Mouse (Mus musculus): ENCODE data around the gene Cars2. TPM values are rescaled to one million over a fixed set of nuclear protein-coding genes. Genes with fewer than 3 reads are reported as not detected.
"Not testable (repeated sequence)": the region's sequence is repeated elsewhere in the genome, so short reads cannot be mapped to it uniquely, and the experiment has no call there.

Cars2 gene
- polyA plus RNA-seq, 1 experiment, result 19.0 TPM

DNA sequence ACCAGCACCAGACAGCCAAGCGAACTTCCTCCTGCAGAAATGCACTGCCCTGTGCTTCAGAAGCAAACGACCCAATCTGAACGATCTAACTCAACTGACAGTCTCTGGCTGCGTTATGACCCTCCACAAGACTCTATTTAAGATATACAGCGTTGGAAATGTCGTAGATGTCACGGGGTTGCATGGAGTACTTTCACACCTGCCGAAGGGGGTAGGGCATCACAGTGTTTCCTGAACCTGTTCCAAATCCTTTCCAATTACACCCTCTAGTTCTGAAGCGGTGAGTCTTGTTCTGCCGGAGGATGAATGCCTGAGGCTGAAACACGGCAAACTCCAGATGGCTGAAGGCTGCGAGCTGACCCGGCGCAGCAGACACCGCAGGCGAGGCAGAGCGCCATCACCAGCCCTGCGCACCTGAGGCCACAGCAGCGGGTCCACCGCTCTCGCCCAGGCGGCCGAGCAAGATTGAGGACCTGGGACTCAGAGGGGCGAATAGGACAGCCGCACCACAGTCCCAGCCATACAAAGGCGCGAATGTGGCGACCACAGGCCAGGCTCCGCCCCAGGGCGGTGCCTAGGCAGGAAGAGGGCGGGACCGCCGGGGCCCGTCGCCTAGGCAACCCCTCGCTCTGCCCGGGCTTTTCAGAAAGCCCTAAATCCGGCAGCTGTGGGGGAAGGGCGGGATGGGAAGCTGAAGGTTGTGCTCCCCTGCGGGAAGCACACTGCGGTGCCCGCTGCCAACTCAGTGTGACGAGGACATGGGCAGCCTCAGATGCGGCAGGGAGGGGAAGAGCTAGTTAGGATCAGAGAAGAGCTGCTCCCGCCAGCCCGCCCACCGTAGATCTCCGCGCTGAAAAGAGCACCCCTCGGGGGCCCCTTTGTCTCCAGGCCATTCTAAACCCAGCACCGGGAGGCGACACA lies 4.5 kb upstream of the Cars2 start, which contains the start of gene Ing1:
Gene Ing1, plus strand, starts transcription at position 773 of the 921 bp plus-strand sequence.
- H3K79me3 ChIP-seq (ENCODE audit: low read depth), result peaks cover 21% of the 10 kb centered on the region

DNA sequence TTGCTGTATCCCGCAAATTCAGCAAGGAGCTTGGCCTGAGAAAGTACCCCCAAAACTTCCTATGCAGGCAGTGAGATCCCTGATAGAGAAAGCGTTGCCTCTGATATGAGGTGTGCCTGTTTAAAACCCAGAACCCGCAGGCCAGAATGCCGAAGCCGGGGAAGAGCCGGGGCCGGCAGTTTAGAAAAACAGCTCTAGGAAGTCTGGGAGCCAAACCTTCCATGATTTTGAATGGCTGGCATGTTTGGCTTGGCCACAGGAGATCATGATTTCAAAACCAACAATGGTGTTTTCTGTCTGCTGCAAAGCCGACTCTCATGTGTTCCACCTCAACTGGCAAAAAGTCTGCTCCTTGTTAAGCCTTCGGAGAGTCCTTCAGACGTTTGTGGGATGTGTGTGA lies 1.8 kb upstream of the Cars2 start:
- H3K79me2 ChIP-seq (ENCODE audit: control insufficient read depth, insufficient read depth), result peaks cover 22% of the 10 kb centered on the region
- TF ChIP-seq MAX (IDR thresholded peaks at IDR 0.05), result no peak
- TF ChIP-seq CEBPB (IDR thresholded peaks at IDR 0.05; ENCODE audit: low read depth), result no peak
- TF ChIP-seq CTCF (IDR thresholded peaks at IDR 0.05; ENCODE audit: control insufficient read depth, insufficient read depth, insufficient read length), result no peak
- TF ChIP-seq MYOD1 (IDR thresholded peaks at IDR 0.05; ENCODE audit: control insufficient read depth, insufficient read length, low read depth), result no peak
- no peak for TF ChIP-seq FOSL1 (IDR thresholded peaks at IDR 0.05; ENCODE audit: insufficient read depth, low read length, poor library complexity, severe bottlenecking)
- no peak for TF ChIP-seq MYOG (IDR thresholded peaks at IDR 0.05; ENCODE audit: control insufficient read depth, extremely low read depth, insufficient read length)
- TF ChIP-seq USF1 (IDR thresholded peaks at IDR 0.05; ENCODE audit: low read depth), result no peak
- peaks cover 2% of the 10 kb centered on the region for H3K36me3 ChIP-seq (ENCODE audit: control insufficient read depth, insufficient read depth)
- H3K27me3 ChIP-seq (ENCODE audit: control insufficient read depth, insufficient read depth, insufficient read length), result no peaks in the 10 kb centered on the region
- H3K79me3 ChIP-seq (ENCODE audit: low read depth), result peaks cover 4% of the 10 kb centered on the region
- no peak overlapping the region for H3ac ChIP-seq (ENCODE audit: control insufficient read depth, insufficient read length, low read depth)
- H3K4me3 ChIP-seq (ENCODE audit: insufficient read depth, poor library complexity, severe bottlenecking), result no peak overlapping the region

More for the DNA sequence above, 4.5 kb upstream of the Cars2 start, which contains the start of gene Ing1:
- peak within 1 kb of the TSS; percentile 77 for H3ac ChIP-seq (ENCODE audit: control insufficient read depth, insufficient read length, low read depth)
- peak within 1 kb of the TSS; percentile 71 for H3K4me3 ChIP-seq (ENCODE audit: insufficient read depth, poor library complexity, severe bottlenecking)
- TF ChIP-seq MYOG (IDR thresholded peaks at IDR 0.05; ENCODE audit: control insufficient read depth, extremely low read depth, insufficient read length) (no peak), MAX (IDR thresholded peaks at IDR 0.05) (peak; percentile 59)
- H3K27me3 ChIP-seq (ENCODE audit: control insufficient read depth, insufficient read depth, insufficient read length), result no peaks in the 10 kb centered on the region
- peaks cover 32% of the 10 kb centered on the region for H3K79me2 ChIP-seq (ENCODE audit: control insufficient read depth, insufficient read depth)
- H3K36me3 ChIP-seq (ENCODE audit: control insufficient read depth, insufficient read depth), result no peaks in the 10 kb centered on the region

DNA sequence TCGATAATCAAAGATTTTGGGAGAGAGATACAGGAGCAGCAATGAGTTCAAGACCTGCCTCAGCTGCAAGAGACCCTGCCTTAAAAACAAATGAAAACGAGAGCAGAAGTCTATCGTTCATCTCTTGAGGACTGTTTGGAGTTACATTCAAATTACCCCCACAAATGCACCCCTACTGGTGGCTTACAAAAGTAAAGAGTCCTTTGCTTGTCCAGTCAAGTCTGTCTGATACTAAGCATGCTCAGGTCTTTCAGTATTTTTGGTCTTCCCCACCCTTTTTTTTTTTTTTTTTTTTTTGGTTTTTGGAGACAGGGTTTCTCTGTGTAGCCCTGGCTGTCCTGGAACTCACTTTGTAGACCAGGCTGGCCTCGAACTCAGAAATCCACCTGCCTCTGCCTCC lies 914 bp upstream of the Cars2 start:
- H3K79me3 ChIP-seq (ENCODE audit: low read depth); H3K4me3 ChIP-seq (ENCODE audit: insufficient read depth, poor library complexity, severe bottlenecking); H3K27me3 ChIP-seq (ENCODE audit: control insufficient read depth, insufficient read depth, insufficient read length): not testable (repeated sequence)

DNA sequence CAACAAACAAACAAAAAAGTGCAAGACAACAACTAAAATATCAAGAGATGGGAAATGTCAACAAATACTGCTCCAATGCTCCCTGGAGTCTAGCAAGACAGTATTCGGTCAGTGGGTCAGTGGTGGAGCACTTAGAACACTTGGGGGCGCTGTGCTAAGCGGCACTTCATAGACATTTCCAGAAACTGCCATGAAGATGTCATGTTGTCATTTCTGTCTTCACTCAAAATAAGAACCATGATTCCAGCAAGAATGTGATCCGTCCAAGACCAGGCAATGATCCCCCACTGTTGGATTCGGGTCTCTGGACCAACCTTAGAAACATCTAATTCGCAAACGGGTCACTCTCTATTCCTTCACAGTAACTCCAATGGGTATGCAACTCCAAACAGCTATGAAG lies 877 bp downstream of the Cars2 start:
- TF ChIP-seq MYOD1 (IDR thresholded peaks at IDR 0.05; ENCODE audit: control insufficient read depth, insufficient read length, low read depth), result no peak
- no peak for TF ChIP-seq USF1 (IDR thresholded peaks at IDR 0.05; ENCODE audit: low read depth)
- TF ChIP-seq FOSL1 (IDR thresholded peaks at IDR 0.05; ENCODE audit: insufficient read depth, low read length, poor library complexity, severe bottlenecking), result no peak
- no peak for TF ChIP-seq MAX (IDR thresholded peaks at IDR 0.05)
- no peak for TF ChIP-seq MYOG (IDR thresholded peaks at IDR 0.05; ENCODE audit: control insufficient read depth, extremely low read depth, insufficient read length)
- TF ChIP-seq CTCF (IDR thresholded peaks at IDR 0.05; ENCODE audit: control insufficient read depth, insufficient read depth, insufficient read length), result peak; percentile 67
- no peak for TF ChIP-seq CEBPB (IDR thresholded peaks at IDR 0.05; ENCODE audit: low read depth)
- H3K4me3 ChIP-seq (ENCODE audit: insufficient read depth, poor library complexity, severe bottlenecking), result peak overlapping the region; percentile 25

More for the DNA sequence above, 914 bp upstream of the Cars2 start:
- H3ac ChIP-seq (ENCODE audit: control insufficient read depth, insufficient read length, low read depth); H3K36me3 ChIP-seq (ENCODE audit: control insufficient read depth, insufficient read depth): not testable (repeated sequence)
- H3K79me2 ChIP-seq (ENCODE audit: control insufficient read depth, insufficient read depth), result peaks cover 13% of the 10 kb centered on the region

DNA sequence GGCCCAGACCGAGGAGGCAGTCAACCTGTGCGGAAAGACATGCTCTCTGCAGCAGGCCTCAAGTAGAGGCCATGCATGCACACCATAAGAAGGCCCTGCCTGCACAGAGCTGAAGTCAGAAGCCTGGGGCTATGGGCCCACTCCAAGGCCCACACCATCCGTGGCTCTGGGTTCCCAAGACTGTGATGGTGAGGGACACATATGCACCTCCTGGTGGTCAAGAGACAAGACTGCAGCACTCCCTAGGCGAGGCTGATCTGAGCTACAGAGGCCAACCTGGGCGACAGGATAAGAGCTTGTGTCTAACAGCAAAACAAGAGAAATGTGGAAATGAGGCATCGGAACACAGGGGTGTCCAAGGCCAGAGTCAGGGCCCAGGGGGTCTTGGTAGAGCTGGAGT lies 3.5 kb downstream of the Cars2 start:
- H3ac ChIP-seq (ENCODE audit: control insufficient read depth, insufficient read length, low read depth), result no peak overlapping the region
- H3K79me3 ChIP-seq (ENCODE audit: low read depth), result peaks cover 1% of the 10 kb centered on the region
- peaks cover 12% of the 10 kb centered on the region for H3K79me2 ChIP-seq (ENCODE audit: control insufficient read depth, insufficient read depth)
- H3K36me3 ChIP-seq (ENCODE audit: control insufficient read depth, insufficient read depth), result peaks cover 13% of the 10 kb centered on the region
- TF ChIP-seq MYOG (IDR thresholded peaks at IDR 0.05; ENCODE audit: control insufficient read depth, extremely low read depth, insufficient read length), result no peak
- H3K27me3 ChIP-seq (ENCODE audit: control insufficient read depth, insufficient read depth, insufficient read length), result no peaks in the 10 kb centered on the region
- H3K4me3 ChIP-seq (ENCODE audit: insufficient read depth, poor library complexity, severe bottlenecking), result no peak overlapping the region

More for the DNA sequence above, 877 bp downstream of the Cars2 start:
- Histone ChIP-seq H3K79me2 (ENCODE audit: control insufficient read depth, insufficient read depth) (peaks cover 12% of the 10 kb centered on the region), H3K79me3 (ENCODE audit: low read depth) (peaks cover 1% of the 10 kb centered on the region), H3K27me3 (ENCODE audit: control insufficient read depth, insufficient read depth, insufficient read length) (no peaks in the 10 kb centered on the region), H3ac (ENCODE audit: control insufficient read depth, insufficient read length, low read depth) (no peak overlapping the region), H3K36me3 (ENCODE audit: control insufficient read depth, insufficient read depth) (peaks cover 9% of the 10 kb centered on the region)

DNA sequence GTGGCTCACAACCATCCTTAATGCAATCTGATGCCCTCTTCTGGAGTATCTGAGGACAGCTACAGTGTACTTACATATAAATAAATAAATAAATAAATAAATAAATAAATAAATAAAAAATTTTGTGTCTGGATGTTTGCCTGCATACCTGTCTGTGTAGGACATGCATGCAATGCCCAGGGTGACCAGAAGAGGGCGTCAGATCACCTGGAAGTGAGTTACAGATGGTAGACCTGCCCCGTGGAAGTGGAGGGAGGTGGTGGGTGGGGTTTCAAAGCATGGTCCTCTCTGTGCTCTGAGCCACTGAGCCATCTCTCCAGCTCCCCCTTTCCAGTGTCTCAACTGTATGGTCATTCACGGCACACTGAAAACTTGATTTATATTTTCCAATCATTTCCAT lies 6.2 kb downstream of the Cars2 start:
- Histone ChIP-seq H3K79me2 (ENCODE audit: control insufficient read depth, insufficient read depth) (peaks cover 9% of the 10 kb centered on the region), H3ac (ENCODE audit: control insufficient read depth, insufficient read length, low read depth) (no peak overlapping the region), H3K27me3 (ENCODE audit: control insufficient read depth, insufficient read depth, insufficient read length) (no peaks in the 10 kb centered on the region), H3K4me3 (ENCODE audit: insufficient read depth, poor library complexity, severe bottlenecking) (no peak overlapping the region), H3K79me3 (ENCODE audit: low read depth) (no peaks in the 10 kb centered on the region), H3K36me3 (ENCODE audit: control insufficient read depth, insufficient read depth) (peaks cover 13% of the 10 kb centered on the region)
- TF ChIP-seq CTCF (IDR thresholded peaks at IDR 0.05; ENCODE audit: control insufficient read depth, insufficient read depth, insufficient read length) (peak; percentile 29), MYOG (IDR thresholded peaks at IDR 0.05; ENCODE audit: control insufficient read depth, extremely low read depth, insufficient read length) (no peak)
